Mouse (Mus musculus) thymus, adult 2 months (tissue): Measurements from ENCODE around the gene Tssk4. TPM values are rescaled to one million over a fixed set of nuclear protein-coding genes. Genes with fewer than 3 reads are reported as not detected.

Experiments
- DNase-seq: peaks from one replicate; pipeline ENCODE4 v3.0.0; 2021
- H3K27ac ChIP-seq: fragments of 200-500 bp; 2 replicates; pipeline ENCODE4 v1.5.1; 2012; ENCODE audit warnings: low read length, control low read depth; ENCODE audit not compliant: control insufficient read depth, insufficient read depth
- H3K27me3 ChIP-seq: fragments of 200-500 bp; 2 replicates; pipeline ENCODE4 v1.6.1; 2012; ENCODE audit warnings: mild to moderate bottlenecking, low read length, moderate library complexity, mixed read lengths; ENCODE audit not compliant: control insufficient read depth, insufficient read depth
- H3K36me3 ChIP-seq: fragments of 200-500 bp; 2 replicates; pipeline ENCODE4 v1.6.1; 2012; ENCODE audit warnings: mild to moderate bottlenecking, low read length, moderate library complexity; ENCODE audit not compliant: control insufficient read depth, insufficient read depth
- H3K4me1 ChIP-seq: fragments of 200-500 bp; replicated peaks from 2 replicates; pipeline ENCODE4 v1.6.1; 2012; ENCODE audit warnings: low read length; ENCODE audit not compliant: control insufficient read depth, insufficient read depth
- H3K4me3 ChIP-seq: fragments of 200-500 bp; 2 replicates; pipeline ENCODE4 v1.5.1; 2012; ENCODE audit warnings: mild to moderate bottlenecking, low read length, control low read depth, moderate library complexity; ENCODE audit not compliant: control insufficient read depth, insufficient read depth
- CTCF ChIP-seq: fragments of 200-500 bp; IDR thresholded peaks from 2 replicates; pipeline ENCODE4 v1.5.1; 2012; ENCODE audit warnings: mild to moderate bottlenecking, control low read depth, low read length, moderate library complexity, borderline replicate concordance; ENCODE audit not compliant: control insufficient read depth, poor library complexity, insufficient read depth; ENCODE audit errors: extremely low read depth
- POLR2A ChIP-seq: fragments of 200-500 bp; IDR thresholded peaks from 2 replicates; pipeline ENCODE4 v1.6.1; 2012; ENCODE audit warnings: mild to moderate bottlenecking, low read length, control low read depth, moderate library complexity; ENCODE audit not compliant: control insufficient read depth, poor library complexity, insufficient read depth; ENCODE audit errors: extremely low read depth
- WGBS: fragments of 180-500 bp; shearing (Covaris S2); methylation state at CpG from one replicate; pipeline ENCODE4 v1.1.7; 2018; 5-methylcytosine and 5-hydroxymethylcytosine counted together
- polyA plus RNA-seq: library from polyadenylated mRNA; depleted of rRNA; stranded (reverse); fragments of >200 nt; gene quantifications from 2 replicates; pipeline ENCODE4 v1.2.3, GENCODE M21; 2012

Gene Tssk4
- polyA plus RNA-seq, 1 experiment = 2.6 TPM

GRCm38 (mm10) chr14:55628077-55628827 lies 21.7 kb upstream of the Tssk4 start:
- Histone ChIP-seq H3K4me3 (no peak overlapping the region), H3K36me3 (no peaks in the 10 kb centered on the region), H3K4me1 (no peaks in the 10 kb centered on the region), H3K27me3 (no peaks in the 10 kb centered on the region), H3K27ac (no peak overlapping the region)
- WGBS = 98% methylated on average over 27 of the region's 27 CpGs
- TF ChIP-seq CTCF = no peak
- no peak for TF ChIP-seq POLR2A
- no peak for DNase-seq

- peak; percentile 81 for DNase-seq
- Histone ChIP-seq H3K27ac (no peak overlapping the region), H3K4me1 (no peaks in the 10 kb centered on the region), H3K4me3 (no peak overlapping the region), H3K36me3 (no peaks in the 10 kb centered on the region), H3K27me3 (no peaks in the 10 kb centered on the region)
- TF ChIP-seq POLR2A = no peak
- peak; percentile 84; the same call in 1 of the 2 replicates for TF ChIP-seq CTCF
- 38% methylated on average over 5 of the region's 5 CpGs for WGBS
Observed at GRCm38 (mm10) chr14:55629312-55629711, 20.7 kb upstream of the Tssk4 start.

GRCm38 (mm10) chr14:55634874-55635522 lies 15.0 kb upstream of the Tssk4 start:
- Histone ChIP-seq H3K27ac (no peak overlapping the region), H3K4me3 (peak overlapping the region; percentile 51), H3K4me1 (peaks cover 6% of the 10 kb centered on the region), H3K27me3 (no peaks in the 10 kb centered on the region), H3K36me3 (no peaks in the 10 kb centered on the region; the same call in 1 of the 2 replicates)
- TF ChIP-seq CTCF (no peak), POLR2A (no peak)
- no peak for DNase-seq
- WGBS = 7% methylated on average over 23 of the region's 23 CpGs

DNA sequence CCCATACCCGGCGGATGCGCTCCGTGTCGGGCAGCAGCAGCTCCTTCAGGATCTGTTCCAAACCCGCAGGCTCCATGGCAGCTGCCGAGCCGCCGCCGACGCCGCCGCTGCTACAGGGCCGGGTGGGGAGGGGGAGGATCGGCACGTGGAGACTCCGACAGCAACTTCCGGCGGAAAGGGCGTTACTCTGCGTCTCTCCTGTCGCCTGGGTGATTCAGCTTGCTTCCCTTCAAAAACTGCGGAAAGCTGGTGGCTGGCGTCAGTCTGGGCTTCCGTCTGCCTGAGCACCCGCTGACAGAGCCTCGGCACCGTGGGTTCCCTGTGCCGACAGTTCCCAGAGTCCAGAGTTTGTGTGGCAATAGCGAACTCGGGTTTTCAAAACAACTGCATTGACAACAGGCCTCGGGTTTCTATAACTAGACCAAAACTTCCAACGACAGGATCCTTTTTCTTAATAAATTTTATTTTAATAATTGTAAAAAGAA lies 14.4 kb upstream of the Tssk4 start, which contains the start of gene Ipo4:
Ipo4 (minus strand) TSS at position 435 of the 485 bp plus-strand sequence.
- H3K27me3 ChIP-seq = no peaks in the 10 kb centered on the region
- peak within 1 kb of the TSS; percentile 51 for H3K4me3 ChIP-seq
- TF ChIP-seq CTCF (no peak), POLR2A (peak; percentile 62; the same call in 1 of the 2 replicates)
- WGBS = under 1% methylated on average over 30 of the region's 33 CpGs
- peak; percentile 84 for DNase-seq
- no peaks in the 10 kb centered on the region; the same call in 1 of the 2 replicates for H3K36me3 ChIP-seq
- H3K27ac ChIP-seq = no peak within 1 kb of the TSS
- peaks cover 6% of the 10 kb centered on the region for H3K4me1 ChIP-seq

- peaks cover 13% of the 10 kb centered on the region for H3K4me1 ChIP-seq
- no peaks in the 10 kb centered on the region; the same call in 1 of the 2 replicates for H3K36me3 ChIP-seq
- DNase-seq = no peak
- H3K4me3 ChIP-seq = no peak within 1 kb of the TSS
- H3K27ac ChIP-seq = no peak within 1 kb of the TSS
- WGBS = 95% methylated on average over 9 of the region's 9 CpGs
- no peak for TF ChIP-seq CTCF
- TF ChIP-seq POLR2A = no peak
- H3K27me3 ChIP-seq = no peaks in the 10 kb centered on the region
Observed at GRCm38 (mm10) chr14:55637795-55638194, 12.2 kb upstream of the Tssk4 start, which contains the start of gene Gm49378. TSS of gene Gm49378 (minus strand) at chr14:55637895.

- DNase-seq = no peak
- WGBS = 96% methylated on average over 14 of the region's 14 CpGs
- no peak overlapping the region for H3K4me3 ChIP-seq
- H3K36me3 ChIP-seq = no peaks in the 10 kb centered on the region; the same call in 1 of the 2 replicates
- no peak overlapping the region for H3K27ac ChIP-seq
- no peaks in the 10 kb centered on the region for H3K27me3 ChIP-seq
- TF ChIP-seq CTCF = no peak
- no peak for TF ChIP-seq POLR2A
- peaks cover 15% of the 10 kb centered on the region for H3K4me1 ChIP-seq
Observed at GRCm38 (mm10) chr14:55640816-55641215, 9.2 kb upstream of the Tssk4 start.

- TF ChIP-seq POLR2A (no peak), CTCF (no peak)
- WGBS = 78% methylated on average over 13 of the region's 13 CpGs
Observed at GRCm38 (mm10) chr14:55641291-55641690, 8.7 kb upstream of the Tssk4 start.

More at GRCm38 (mm10) chr14:55641291-55641690, 8.7 kb upstream of the Tssk4 start:
- DNase-seq = no peak
- Histone ChIP-seq H3K27me3 (no peaks in the 10 kb centered on the region), H3K4me3 (no peak overlapping the region), H3K27ac (no peak overlapping the region), H3K36me3 (no peaks in the 10 kb centered on the region; the same call in 1 of the 2 replicates), H3K4me1 (peaks cover 15% of the 10 kb centered on the region)
